Mouse (Mus musculus) kidney, embryonic 14.5 days (tissue): ENCODE data around the gene Fcgr1. TPM values are rescaled to one million over a fixed set of nuclear protein-coding genes. Genes with fewer than 3 reads are reported as not detected.
"Not testable (repeated sequence)": the region's sequence is repeated elsewhere in the genome, so short reads cannot be mapped to it uniquely, and the experiment has no call there.

ENCODE experiments used
- ATAC-seq: fragments of 200-750 bp; cut with Nextera tagmentation; 2 replicates; pipeline ENCODE4 v1.8.0; 2017; ENCODE audit warnings: moderate number of reproducible peaks, mild to moderate bottlenecking, moderate TSS enrichment, moderate library complexity; ENCODE audit not compliant: low FRiP score, low TSS enrichment
- H3K27ac ChIP-seq: fragments of 300-500 bp; sonication (generic); 2 replicates; pipeline ENCODE4 v1.5.1; 2014; ENCODE audit warnings: low read depth, mild to moderate bottlenecking, low read length, moderate library complexity, mixed read lengths
- H3K27me3 ChIP-seq: fragments of 300-500 bp; sonication (generic); 2 replicates; pipeline ENCODE4 v1.6.1; 2014; ENCODE audit warnings: mild to moderate bottlenecking, low read length; ENCODE audit not compliant: control insufficient read depth, insufficient read depth
- H3K36me3 ChIP-seq: fragments of 300-500 bp; sonication (generic); 2 replicates; pipeline ENCODE4 v1.6.1; 2014; ENCODE audit warnings: low read length, mixed read lengths; ENCODE audit not compliant: control insufficient read depth, insufficient read depth
- H3K4me1 ChIP-seq: fragments of 300-500 bp; sonication (generic); 2 replicates; pipeline ENCODE4 v1.6.1; 2014; ENCODE audit warnings: low read length, mixed read lengths; ENCODE audit not compliant: control insufficient read depth, insufficient read depth
- H3K4me2 ChIP-seq: fragments of 300-500 bp; sonication (generic); replicated peaks from 2 replicates; pipeline ENCODE4 v1.6.1; 2014; ENCODE audit warnings: low read depth, mild to moderate bottlenecking, low read length
- H3K4me3 ChIP-seq: fragments of 300-500 bp; sonication (generic); 2 replicates; pipeline ENCODE4 v1.5.1; 2014; ENCODE audit warnings: mild to moderate bottlenecking, low read length
- H3K9ac ChIP-seq: fragments of 300-500 bp; sonication (generic); 2 replicates; pipeline ENCODE4 v1.6.1; 2014; ENCODE audit warnings: low read depth, mild to moderate bottlenecking, low read length, moderate library complexity
- H3K9me3 ChIP-seq: fragments of 300-500 bp; sonication (generic); 2 replicates; pipeline ENCODE4 v1.6.1; 2016; ENCODE audit warnings: low read length; ENCODE audit not compliant: control insufficient read depth
- WGBS: fragments of 180-500 bp; shearing (Covaris S2); extraction: QIAGEN DNeasy Blood & Tissue Kit; methylation state at CpG from one replicate; pipeline ENCODE4 v1.1.7; 2014; 5-methylcytosine and 5-hydroxymethylcytosine counted together
- polyA plus RNA-seq: library from polyadenylated mRNA; unstranded; fragments of >200 nt; fragmentation: Nextera tagmentation; extraction: Ambion mirVana; gene quantifications from 2 replicates; pipeline ENCODE4 v1.2.1, GENCODE M21; 2014

The Fcgr1 gene
- polyA plus RNA-seq, 1 experiment from 2014 or later, result 1.8 TPM

- Histone ChIP-seq H3K9me3 (no peaks in the 10 kb centered on the region), H3K9ac (peak overlapping the region; percentile 55), H3K27ac (peak overlapping the region; percentile 89), H3K4me1 (peaks cover 22% of the 10 kb centered on the region), H3K27me3 (no peaks in the 10 kb centered on the region), H3K4me2 (peak overlapping the region; percentile 31), H3K4me3 (no peak overlapping the region; the same call in 1 of the 2 replicates), H3K36me3 (no peaks in the 10 kb centered on the region)
- no peak for ATAC-seq
- 82% methylated on average over 9 of the region's 9 CpGs for WGBS
Observed at GRCm38 (mm10) chr3:96240799-96241197, 53.0 kb downstream of the Fcgr1 start.

GRCm38 (mm10) chr3:96239949-96240798 lies 53.6 kb downstream of the Fcgr1 start, which contains the start of gene Hist2h2aa2:
TSS of gene Hist2h2aa2 (minus strand) at chr3:96240276.
- peak within 1 kb of the TSS; percentile 31 for H3K4me2 ChIP-seq
- ATAC-seq, result peak; percentile 87
- not testable (repeated sequence) for H3K27me3 ChIP-seq, H3K9me3 ChIP-seq, H3K36me3 ChIP-seq
- H3K4me1 ChIP-seq, result peaks cover 22% of the 10 kb centered on the region
- peak within 1 kb of the TSS; percentile 17; the same call in 1 of the 2 replicates for H3K4me3 ChIP-seq
- peak within 1 kb of the TSS; percentile 55 for H3K9ac ChIP-seq
- 7% methylated on average over 25 of the region's 85 CpGs for WGBS
- peak within 1 kb of the TSS; percentile 89 for H3K27ac ChIP-seq

GRCm38 (mm10) chr3:96238954-96239793 lies 54.6 kb downstream of the Fcgr1 start, which contains the start of gene Hist2h3c2:
TSS of gene Hist2h3c2 (minus strand) at chr3:96239127.
- H3K27me3 ChIP-seq, H3K36me3 ChIP-seq, H3K9me3 ChIP-seq: not testable (repeated sequence)
- under 1% methylated on average over 12 of the region's 68 CpGs for WGBS
- ATAC-seq, result peak; percentile 93
- H3K27ac ChIP-seq, result peak within 1 kb of the TSS; percentile 85
- peak within 1 kb of the TSS; percentile 73 for H3K4me2 ChIP-seq
- peak within 1 kb of the TSS; percentile 56 for H3K4me3 ChIP-seq
- peak within 1 kb of the TSS; percentile 84 for H3K9ac ChIP-seq
- H3K4me1 ChIP-seq, result peaks cover 18% of the 10 kb centered on the region

GRCm38 (mm10) chr3:96237904-96238511 lies 55.8 kb downstream of the Fcgr1 start:
- Histone ChIP-seq H3K4me2 (peak overlapping the region; percentile 73), H3K9me3 (no peaks in the 10 kb centered on the region), H3K36me3 (no peaks in the 10 kb centered on the region), H3K9ac (peak overlapping the region; percentile 84), H3K4me3 (peak overlapping the region; percentile 56), H3K27me3 (no peaks in the 10 kb centered on the region), H3K4me1 (peaks cover 14% of the 10 kb centered on the region; the same call in 1 of the 2 replicates), H3K27ac (peak overlapping the region; percentile 85)
- 2% methylated on average over 12 of the region's 12 CpGs for WGBS
- no peak for ATAC-seq

DNA sequence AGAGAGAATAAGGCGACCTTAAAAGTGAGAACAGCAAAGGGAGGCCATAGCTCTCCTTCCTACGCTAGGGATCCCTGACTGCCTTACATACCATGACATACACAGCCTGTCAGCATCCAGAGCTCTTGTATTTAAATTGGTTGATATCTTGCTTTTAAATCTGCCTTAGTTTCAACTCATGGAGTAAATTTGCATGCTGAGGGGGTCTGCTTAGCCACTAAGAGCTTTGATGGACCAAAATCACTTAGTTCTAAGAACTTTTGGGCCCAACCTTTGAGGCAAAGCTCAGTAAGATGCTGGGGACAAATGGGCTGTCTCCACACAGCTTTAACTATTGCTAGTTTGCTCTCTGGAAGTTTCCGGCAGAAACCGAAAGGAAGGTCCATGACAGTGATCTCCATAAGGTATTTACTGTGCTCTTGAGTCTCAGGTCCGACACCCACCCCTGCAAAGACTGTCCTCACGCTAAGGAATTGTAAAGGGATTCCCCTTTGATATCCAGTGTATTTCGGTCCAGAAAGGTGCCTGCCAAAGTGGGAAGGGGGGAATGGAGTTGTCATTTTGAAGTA lies 56.4 kb downstream of the Fcgr1 start:
- ATAC-seq, result no peak
- H3K36me3 ChIP-seq, result no peaks in the 10 kb centered on the region
- H3K27me3 ChIP-seq, result no peaks in the 10 kb centered on the region
- H3K27ac ChIP-seq, result peak overlapping the region; percentile 85
- H3K9me3 ChIP-seq, result no peaks in the 10 kb centered on the region
- peak overlapping the region; percentile 56 for H3K4me3 ChIP-seq
- H3K4me1 ChIP-seq, result peaks cover 14% of the 10 kb centered on the region; the same call in 1 of the 2 replicates
- WGBS, result 17% methylated on average over 7 of the region's 7 CpGs
- H3K4me2 ChIP-seq, result peak overlapping the region; percentile 73
- H3K9ac ChIP-seq, result peak overlapping the region; percentile 84

DNA sequence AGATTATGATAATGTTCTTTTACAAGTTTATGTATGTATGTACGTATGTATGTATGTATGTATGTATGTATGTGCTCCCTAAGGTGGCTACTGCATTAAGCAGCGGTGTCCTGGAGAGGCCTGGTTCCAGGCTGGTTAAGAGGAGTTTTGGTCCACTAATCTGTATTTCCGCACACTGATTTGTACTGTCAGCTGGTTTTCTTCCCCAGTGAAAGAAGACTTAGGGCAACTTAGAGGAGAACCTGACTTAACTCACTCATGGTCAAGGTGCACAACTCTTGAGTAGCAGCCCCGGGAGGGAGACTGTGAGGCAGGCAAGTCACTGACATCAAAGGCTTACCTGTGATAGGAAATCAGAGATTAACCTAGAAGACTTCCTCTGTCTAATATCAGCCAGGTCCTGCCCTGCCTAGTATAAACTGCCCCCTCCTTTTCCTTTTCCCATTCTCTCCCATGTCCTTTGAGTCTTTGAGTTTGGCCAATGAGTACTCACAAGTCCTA lies 56.9 kb downstream of the Fcgr1 start:
- Histone ChIP-seq H3K9ac (peak overlapping the region; percentile 84), H3K27me3 (no peaks in the 10 kb centered on the region), H3K4me1 (peaks cover 14% of the 10 kb centered on the region; the same call in 1 of the 2 replicates), H3K9me3 (no peaks in the 10 kb centered on the region), H3K4me2 (peak overlapping the region; percentile 73), H3K36me3 (no peaks in the 10 kb centered on the region), H3K4me3 (peak overlapping the region; percentile 56; the same call in 1 of the 2 replicates), H3K27ac (peak overlapping the region; percentile 85; the same call in 1 of the 2 replicates)
- no peak for ATAC-seq
- WGBS, result 67% methylated on average over 4 of the region's 4 CpGs

- Histone ChIP-seq H3K4me2 (no peak overlapping the region; the same call in 1 of the 2 replicates), H3K36me3 (no peaks in the 10 kb centered on the region), H3K4me3 (no peak overlapping the region), H3K27me3 (no peaks in the 10 kb centered on the region), H3K9ac (no peak overlapping the region), H3K4me1 (peaks cover 12% of the 10 kb centered on the region; the same call in 1 of the 2 replicates), H3K27ac (no peak overlapping the region), H3K9me3 (no peaks in the 10 kb centered on the region)
- no peak for ATAC-seq
- 37% methylated on average over 3 of the region's 3 CpGs for WGBS
Observed at GRCm38 (mm10) chr3:96235836-96236235, 57.9 kb downstream of the Fcgr1 start.

GRCm38 (mm10) chr3:96234914-96235313 lies 58.9 kb downstream of the Fcgr1 start:
- no peaks in the 10 kb centered on the region for H3K36me3 ChIP-seq
- WGBS, result 90% methylated on average over 2 of the region's 2 CpGs

More at GRCm38 (mm10) chr3:96234914-96235313, 58.9 kb downstream of the Fcgr1 start:
- Histone ChIP-seq H3K4me2 (no peak overlapping the region), H3K9me3 (no peaks in the 10 kb centered on the region), H3K4me3 (no peak overlapping the region), H3K9ac (no peak overlapping the region), H3K27me3 (no peaks in the 10 kb centered on the region), H3K27ac (no peak overlapping the region), H3K4me1 (peaks cover 10% of the 10 kb centered on the region; the same call in 1 of the 2 replicates)
- no peak for ATAC-seq
